Mouse (Mus musculus) heart, postnatal 0 days (tissue): ENCODE results near the gene Nup107. TPM values are rescaled to one million over a fixed set of nuclear protein-coding genes. Genes with fewer than 3 reads are reported as not detected.

Source experiments
- ATAC-seq: fragments of 200-750 bp; cut with Nextera tagmentation; 2 replicates; pipeline ENCODE4 v1.8.0; 2017; ENCODE audit warnings: low read depth, moderate number of reproducible peaks, moderate library complexity; ENCODE audit not compliant: insufficient read depth
- DNase-seq: peaks from one replicate; pipeline ENCODE4 v3.0.0-alpha.2; 2016; ENCODE audit warnings: low spot score
- H3K27ac ChIP-seq: fragments of 300-500 bp; sonication (generic); 2 replicates; pipeline ENCODE4 v1.5.1; 2014; ENCODE audit warnings: low read depth, mild to moderate bottlenecking
- H3K27me3 ChIP-seq: fragments of 300-500 bp; sonication (generic); 2 replicates; pipeline ENCODE4 v1.6.1; 2014; ENCODE audit warnings: low read length, mixed read lengths; ENCODE audit not compliant: control insufficient read depth, insufficient read depth
- H3K36me3 ChIP-seq: fragments of 300-500 bp; sonication (generic); replicated peaks from 2 replicates; pipeline ENCODE4 v1.6.1; 2014; ENCODE audit warnings: low read length, mixed read lengths; ENCODE audit not compliant: control insufficient read depth, insufficient read depth
- H3K4me1 ChIP-seq: fragments of 300-500 bp; sonication (generic); 2 replicates; pipeline ENCODE4 v1.6.1; 2014; ENCODE audit warnings: antibody characterized with exemption; ENCODE audit not compliant: control insufficient read depth, insufficient read depth
- H3K4me2 ChIP-seq: fragments of 300-500 bp; sonication (generic); 2 replicates; pipeline ENCODE4 v1.6.1; 2014; ENCODE audit warnings: low read depth, mild to moderate bottlenecking, low read length, moderate library complexity
- H3K4me3 ChIP-seq: fragments of 300-500 bp; sonication (generic); 2 replicates; pipeline ENCODE4 v1.5.1; 2014; ENCODE audit warnings: low read depth, low read length
- H3K9ac ChIP-seq: fragments of 300-500 bp; sonication (generic); replicated peaks from 2 replicates; pipeline ENCODE4 v1.6.1; 2014; ENCODE audit warnings: low read depth, low read length, mixed read lengths
- H3K9me3 ChIP-seq: fragments of 300-500 bp; sonication (generic); replicated peaks from 2 replicates; pipeline ENCODE4 v1.6.1; 2016; ENCODE audit warnings: low read length; ENCODE audit not compliant: control insufficient read depth
- CTCF ChIP-seq: IDR thresholded peaks from 2 replicates; pipeline ENCODE4 v1.5.1; 2016; ENCODE audit warnings: antibody characterized with exemption, control low read depth, low read depth
- EP300 ChIP-seq: IDR thresholded peaks from 2 replicates; pipeline ENCODE4 v1.6.1; 2016; ENCODE audit warnings: antibody characterized with exemption, low read depth
- WGBS: fragments of 180-500 bp; shearing (Covaris S2); extraction: QIAGEN DNeasy Blood & Tissue Kit; methylation state at CpG from one replicate; pipeline ENCODE4 v1.1.7; 2014; 5-methylcytosine and 5-hydroxymethylcytosine counted together
- polyA plus RNA-seq: library from polyadenylated mRNA; unstranded; fragments of >200 nt; fragmentation: Nextera tagmentation; extraction: Ambion mirVana; gene quantifications from 2 replicates; pipeline ENCODE4 v1.2.1, GENCODE M21; 2015
- total RNA-seq: library from RNA; depleted of rRNA; stranded (reverse); fragments of >200 nt; gene quantifications from 2 replicates; pipeline ENCODE4 v1.2.3, GENCODE M21; 2014; ENCODE audit warnings: low replicate concordance

Nup107 gene
- total and polyA plus RNA-seq, 2 experiments from 2014 or later = 18.6 to 23.6 TPM

DNA sequence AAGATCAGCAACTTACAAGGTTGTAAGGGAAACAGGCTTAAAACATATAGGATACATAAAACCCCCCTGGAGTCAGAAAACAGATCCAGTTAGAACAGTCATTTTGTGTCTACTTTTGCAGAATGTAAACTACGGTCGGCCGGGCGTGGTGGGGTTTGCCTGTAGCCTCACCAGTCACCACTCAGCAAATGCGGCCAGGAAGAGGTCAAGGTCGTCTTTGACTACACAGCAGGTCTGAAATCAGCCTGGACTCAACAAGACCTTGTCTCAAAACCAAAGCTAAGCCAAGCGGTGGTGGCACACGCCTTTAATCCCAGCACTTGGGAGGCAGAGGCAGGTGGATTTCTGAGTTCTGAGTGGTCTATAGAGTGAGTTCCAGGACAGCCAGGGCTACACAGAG, 19.1 kb upstream of the Nup107 start:
- peaks cover 46% of the 10 kb centered on the region for H3K36me3 ChIP-seq
- H3K4me1 ChIP-seq = no peaks in the 10 kb centered on the region
- H3K4me2 ChIP-seq = no peak overlapping the region
- no peak for TF ChIP-seq CTCF
- no peak for TF ChIP-seq EP300
- DNase-seq = no peak
- H3K9ac ChIP-seq = no peak overlapping the region
- no peak for ATAC-seq
- no peak overlapping the region for H3K27ac ChIP-seq
- H3K27me3 ChIP-seq = no peaks in the 10 kb centered on the region
- no peaks in the 10 kb centered on the region for H3K9me3 ChIP-seq
- no peak overlapping the region for H3K4me3 ChIP-seq
- WGBS = 86% methylated on average over 8 of the region's 8 CpGs

DNA sequence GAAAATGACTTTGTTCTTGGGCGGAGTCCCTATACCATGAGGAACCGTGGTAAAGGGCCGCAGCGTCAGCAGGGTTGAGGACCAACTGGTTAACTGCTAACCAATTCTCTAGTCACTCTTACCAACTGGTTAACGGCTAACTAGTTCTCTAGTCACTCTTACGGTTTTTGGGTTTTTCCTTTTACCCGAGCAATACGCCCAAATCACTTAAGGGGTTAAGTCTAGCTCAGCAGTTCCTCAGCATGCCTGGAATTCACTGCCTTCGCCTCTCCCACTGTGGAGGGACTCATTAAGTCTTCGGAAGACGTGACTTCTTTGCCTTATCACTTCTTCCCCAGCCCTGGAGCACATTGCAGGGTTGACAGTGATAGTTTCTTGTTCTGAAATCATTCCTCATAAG, 18.0 kb upstream of the Nup107 start:
- no peak overlapping the region for H3K4me2 ChIP-seq
- H3K4me1 ChIP-seq = no peaks in the 10 kb centered on the region
- 74% methylated on average over 11 of the region's 11 CpGs for WGBS
- DNase-seq (no peak), ATAC-seq (no peak)
- no peaks in the 10 kb centered on the region for H3K27me3 ChIP-seq
- no peak for TF ChIP-seq EP300
- no peak for TF ChIP-seq CTCF
- H3K4me3 ChIP-seq = no peak overlapping the region
- H3K36me3 ChIP-seq = peaks cover 35% of the 10 kb centered on the region
- no peak overlapping the region for H3K9ac ChIP-seq
- H3K27ac ChIP-seq = no peak overlapping the region
- H3K9me3 ChIP-seq = no peaks in the 10 kb centered on the region

DNA sequence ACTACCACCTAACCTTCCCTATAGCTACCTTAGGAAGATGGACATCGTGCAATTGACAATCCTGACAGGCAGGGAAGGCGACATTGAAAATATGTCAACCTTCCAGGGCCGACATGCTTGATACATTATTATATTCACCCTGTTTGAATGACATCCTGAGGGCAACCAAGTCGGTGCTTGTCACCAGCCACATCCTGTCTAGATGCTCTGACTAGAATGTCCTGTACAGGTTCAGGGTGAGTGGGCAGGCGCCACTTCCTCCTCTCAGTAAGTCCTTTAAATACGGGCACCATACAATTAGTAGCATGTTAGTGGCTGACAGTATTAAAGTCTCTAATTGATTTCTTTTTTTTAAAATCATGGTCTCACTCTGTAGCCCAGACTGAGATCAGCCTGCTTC, 15.6 kb upstream of the Nup107 start:
- H3K4me2 ChIP-seq = no peak overlapping the region
- DNase-seq (no peak), ATAC-seq (no peak)
- no peaks in the 10 kb centered on the region for H3K4me1 ChIP-seq
- H3K27ac ChIP-seq = no peak overlapping the region
- H3K9ac ChIP-seq = no peak overlapping the region
- H3K9me3 ChIP-seq = no peaks in the 10 kb centered on the region
- no peak for TF ChIP-seq CTCF
- TF ChIP-seq EP300 = no peak
- 75% methylated on average over 6 of the region's 6 CpGs for WGBS
- no peak overlapping the region for H3K4me3 ChIP-seq
- no peaks in the 10 kb centered on the region for H3K27me3 ChIP-seq
- peaks cover 16% of the 10 kb centered on the region for H3K36me3 ChIP-seq

DNA sequence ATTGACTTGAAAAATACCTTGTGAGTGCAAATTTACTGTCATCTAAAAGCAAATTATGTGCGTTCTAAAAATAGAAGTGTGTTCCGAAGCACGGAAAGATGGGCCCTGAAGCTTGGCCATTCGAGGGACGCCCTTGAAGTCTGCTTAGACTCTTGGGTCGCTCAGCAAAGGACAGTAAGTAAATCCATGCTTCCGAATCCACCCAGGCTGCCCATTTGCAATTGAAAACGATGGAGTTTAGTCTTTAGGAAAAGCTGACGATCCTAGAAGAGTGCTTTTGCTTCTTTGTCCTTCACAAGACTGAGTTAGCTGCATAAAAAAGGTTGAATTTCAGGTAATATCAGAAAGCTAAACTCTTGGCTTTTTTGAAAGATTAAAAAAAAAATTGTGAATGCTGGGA, 13.4 kb upstream of the Nup107 start:
- Histone ChIP-seq H3K27ac (no peak overlapping the region), H3K4me1 (no peaks in the 10 kb centered on the region), H3K9ac (no peak overlapping the region), H3K27me3 (no peaks in the 10 kb centered on the region), H3K36me3 (peaks cover 1% of the 10 kb centered on the region), H3K4me3 (no peak overlapping the region), H3K4me2 (no peak overlapping the region), H3K9me3 (no peaks in the 10 kb centered on the region)
- ATAC-seq (no peak), DNase-seq (no peak)
- no peak for TF ChIP-seq CTCF
- TF ChIP-seq EP300 = no peak
- 44% methylated on average over 9 of the region's 9 CpGs for WGBS

DNA sequence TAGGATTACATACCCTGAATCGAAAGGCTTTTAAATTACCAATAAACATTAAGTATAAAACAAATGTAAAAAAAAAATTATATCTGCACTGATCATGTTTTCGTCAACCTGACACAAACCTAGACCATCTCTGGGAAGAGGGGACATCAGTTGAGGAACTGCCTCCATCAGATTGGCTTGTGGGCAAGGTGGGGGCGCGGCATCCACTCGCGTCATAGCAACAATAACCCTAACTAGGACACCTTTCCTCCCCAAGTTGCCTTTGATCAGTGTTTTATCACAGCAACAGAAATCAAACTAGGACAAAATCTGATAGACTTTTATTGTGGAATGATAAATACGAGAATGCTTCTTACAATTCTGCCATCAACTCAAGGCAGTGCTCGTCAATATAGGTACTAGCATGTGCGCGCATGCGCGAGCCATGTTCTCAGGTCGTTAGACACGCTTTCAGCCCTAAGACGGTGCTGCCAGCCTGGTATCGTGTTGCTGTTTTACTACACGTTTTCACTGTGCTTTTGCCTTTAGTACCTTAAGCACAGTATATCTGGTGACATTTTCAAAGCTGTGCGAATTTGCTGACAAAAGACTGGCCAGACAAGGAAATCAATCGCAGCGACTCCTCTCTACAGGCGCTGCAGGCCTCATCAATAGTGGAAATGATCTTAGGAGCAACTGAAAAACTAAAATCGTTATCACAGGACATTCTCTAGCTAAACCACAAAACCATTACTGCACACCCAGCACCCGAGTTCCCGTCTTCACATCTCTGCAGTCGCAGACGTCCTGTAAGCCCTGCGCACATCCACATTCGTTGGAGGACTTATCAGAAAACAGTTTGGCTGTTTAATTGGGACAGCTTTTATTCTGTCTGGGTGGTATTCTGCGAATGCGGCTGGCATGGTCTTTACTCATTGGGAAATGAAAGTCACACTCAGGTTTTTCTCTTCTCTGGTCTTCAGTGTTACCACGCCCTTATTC, 11.7 kb upstream of the Nup107 start:
- no peaks in the 10 kb centered on the region for H3K27me3 ChIP-seq
- no peak overlapping the region for H3K4me2 ChIP-seq
- 84% methylated on average over 31 of the region's 31 CpGs for WGBS
- no peak for DNase-seq
- H3K4me1 ChIP-seq = no peaks in the 10 kb centered on the region
- H3K9ac ChIP-seq = no peak overlapping the region
- H3K27ac ChIP-seq = no peak overlapping the region
- TF ChIP-seq EP300 (no peak), CTCF (no peak)
- H3K9me3 ChIP-seq = no peaks in the 10 kb centered on the region
- no peak overlapping the region for H3K4me3 ChIP-seq
- H3K36me3 ChIP-seq = no peaks in the 10 kb centered on the region
- no peak for ATAC-seq

DNA sequence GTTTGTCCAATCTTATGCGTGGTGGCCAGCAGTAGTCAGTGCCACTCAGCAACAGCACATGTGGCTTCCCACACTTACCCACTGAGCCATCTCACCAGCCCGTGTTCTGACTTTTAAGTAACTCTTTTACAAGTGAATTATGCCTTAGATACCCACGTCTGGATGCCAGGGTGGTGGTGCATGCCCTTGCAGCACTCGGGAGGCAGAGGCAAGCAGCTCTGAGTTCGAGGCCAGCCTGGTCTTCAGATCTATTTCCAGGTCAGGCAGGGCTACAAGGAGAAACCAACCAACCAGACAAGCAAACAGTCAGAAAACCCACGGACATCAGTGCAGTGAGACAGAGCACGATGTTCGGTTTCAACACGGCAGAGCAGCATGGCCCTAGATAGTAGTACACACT, 9.4 kb upstream of the Nup107 start:
- DNase-seq (no peak), ATAC-seq (no peak)
- H3K27ac ChIP-seq = no peak overlapping the region
- no peaks in the 10 kb centered on the region for H3K9me3 ChIP-seq
- TF ChIP-seq CTCF = no peak
- no peak for TF ChIP-seq EP300
- H3K27me3 ChIP-seq = no peaks in the 10 kb centered on the region
- no peak overlapping the region for H3K9ac ChIP-seq
- H3K36me3 ChIP-seq = no peaks in the 10 kb centered on the region
- H3K4me1 ChIP-seq = no peaks in the 10 kb centered on the region
- no peak overlapping the region for H3K4me3 ChIP-seq
- WGBS = 90% methylated on average over 9 of the region's 9 CpGs
- no peak overlapping the region for H3K4me2 ChIP-seq
